Mouse (Mus musculus) E14TG2a.4 (cell line): ENCODE results near the gene Sox5.

Source experiments
- CTCF ChIP-seq: conservative IDR thresholded peaks from 2 replicates; pipeline ENCODE4 v1.5.1; 2014; ENCODE audit warnings: low read length
- NANOG ChIP-seq: IDR thresholded peaks from 2 replicates; pipeline ENCODE4 v1.6.1; 2014; ENCODE audit warnings: borderline replicate concordance, low read length, mixed read lengths
- POU5F1 ChIP-seq: IDR thresholded peaks from 2 replicates; pipeline ENCODE4 v1.6.1; 2014; ENCODE audit warnings: low read length, borderline replicate concordance

DNA sequence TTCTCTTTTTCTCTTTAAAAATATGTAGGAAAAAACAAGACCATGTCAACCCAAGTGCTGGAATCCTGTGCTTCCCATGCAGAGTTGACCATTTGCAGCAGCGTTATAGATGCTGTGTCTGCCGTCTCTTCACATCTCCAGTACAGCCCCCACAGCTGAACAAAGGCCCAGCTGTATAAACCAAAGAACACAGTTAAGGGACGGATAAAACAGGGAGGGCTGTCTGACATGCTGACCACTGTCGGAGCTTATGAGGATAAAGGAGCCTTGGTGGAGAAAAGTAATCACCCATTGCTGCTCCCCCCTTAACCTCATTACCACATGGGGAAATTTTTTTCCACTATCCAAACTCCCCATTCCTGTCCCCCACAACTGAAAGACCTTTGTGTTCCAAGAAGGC lies 612.0 kb downstream of the Sox5 start:
- TF ChIP-seq CTCF (no peak), POU5F1 (no peak), NANOG (no peak)
